Mouse (Mus musculus) heart, embryonic 11.5 days (tissue): ENCODE results near the gene Mcam. TPM values are rescaled to one million over a fixed set of nuclear protein-coding genes. Genes with fewer than 3 reads are reported as not detected.

ENCODE experiments used
- ATAC-seq: fragments of 200-750 bp; cut with Nextera tagmentation; replicated peaks from 2 replicates; pipeline ENCODE4 v1.8.0; 2017; ENCODE audit warnings: moderate library complexity; ENCODE audit not compliant: insufficient number of reproducible peaks, low FRiP score, low TSS enrichment
- H3K27ac ChIP-seq: fragments of 300-500 bp; sonication (generic); 2 replicates; pipeline ENCODE4 v1.5.1; 2014; ENCODE audit warnings: mild to moderate bottlenecking, low read depth, low read length
- H3K27me3 ChIP-seq: fragments of 300-500 bp; sonication (generic); 2 replicates; pipeline ENCODE4 v1.6.1; 2014; ENCODE audit warnings: mild to moderate bottlenecking, low read length, mixed read lengths; ENCODE audit not compliant: control insufficient read depth, insufficient read depth
- H3K36me3 ChIP-seq: fragments of 300-500 bp; sonication (generic); 2 replicates; pipeline ENCODE4 v1.6.1; 2014; ENCODE audit warnings: mild to moderate bottlenecking, low read length, moderate library complexity, mixed read lengths; ENCODE audit not compliant: control insufficient read depth, insufficient read depth
- H3K4me1 ChIP-seq: fragments of 300-500 bp; sonication (generic); 2 replicates; pipeline ENCODE4 v1.6.1; 2014; ENCODE audit warnings: low read length; ENCODE audit not compliant: control insufficient read depth, insufficient read depth
- H3K4me2 ChIP-seq: fragments of 300-500 bp; sonication (generic); 2 replicates; pipeline ENCODE4 v1.6.1; 2014; ENCODE audit warnings: mild to moderate bottlenecking, moderate library complexity
- H3K4me3 ChIP-seq: fragments of 300-500 bp; sonication (generic); 2 replicates; pipeline ENCODE4 v1.5.1; 2014; ENCODE audit warnings: low read depth, low read length
- H3K9ac ChIP-seq: fragments of 300-500 bp; sonication (generic); 2 replicates; pipeline ENCODE4 v1.6.1; 2014; ENCODE audit warnings: mild to moderate bottlenecking, low read depth, low read length, moderate library complexity
- H3K9me3 ChIP-seq: fragments of 300-500 bp; sonication (generic); replicated peaks from 2 replicates; pipeline ENCODE4 v1.6.1; 2016; ENCODE audit warnings: low read length; ENCODE audit not compliant: control insufficient read depth
- WGBS: fragments of 180-500 bp; shearing (Covaris S2); extraction: QIAGEN DNeasy Blood & Tissue Kit; methylation state at CpG from one replicate; pipeline ENCODE4 v1.1.7; 2014; ENCODE audit not compliant: insufficient replicate concordance; 5-methylcytosine and 5-hydroxymethylcytosine counted together
- polyA plus RNA-seq: library from polyadenylated mRNA; unstranded; fragments of >200 nt; fragmentation: Nextera tagmentation; extraction: Ambion mirVana; gene quantifications from 2 replicates; pipeline ENCODE4 v1.2.1, GENCODE M21; 2014

Gene Mcam
- polyA plus RNA-seq, 1 experiment from 2014 or later, result 86.2 TPM

DNA sequence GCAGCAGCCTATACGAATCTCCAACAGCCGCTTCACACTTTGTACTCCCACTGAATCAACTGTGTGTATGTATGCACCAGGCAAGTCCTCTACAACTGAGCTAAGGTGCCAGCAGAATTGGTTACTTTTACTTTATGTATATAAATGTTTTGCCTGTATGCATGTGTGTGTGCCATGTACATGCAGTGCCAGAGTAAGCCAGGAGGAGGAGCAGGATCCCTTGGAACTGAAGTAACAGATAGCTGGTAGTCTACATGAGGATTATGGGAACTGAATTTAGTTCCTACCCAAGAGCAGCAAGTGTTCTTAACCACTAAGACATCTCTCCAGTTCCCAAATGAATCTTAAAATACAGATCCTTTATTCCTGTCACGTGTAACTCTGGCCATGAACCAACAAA, 48.0 kb downstream of the Mcam start:
- Histone ChIP-seq H3K27ac (peak overlapping the region; percentile 50), H3K36me3 (peaks cover 3% of the 10 kb centered on the region; the same call in 1 of the 2 replicates), H3K9ac (no peak overlapping the region), H3K4me1 (peaks cover 17% of the 10 kb centered on the region), H3K9me3 (peaks cover 3% of the 10 kb centered on the region; the same call in 1 of the 2 replicates), H3K4me2 (no peak overlapping the region), H3K27me3 (no peaks in the 10 kb centered on the region), H3K4me3 (no peak overlapping the region)
- ATAC-seq, result no peak
- WGBS, result 89% methylated on average over 3 of the region's 3 CpGs

DNA sequence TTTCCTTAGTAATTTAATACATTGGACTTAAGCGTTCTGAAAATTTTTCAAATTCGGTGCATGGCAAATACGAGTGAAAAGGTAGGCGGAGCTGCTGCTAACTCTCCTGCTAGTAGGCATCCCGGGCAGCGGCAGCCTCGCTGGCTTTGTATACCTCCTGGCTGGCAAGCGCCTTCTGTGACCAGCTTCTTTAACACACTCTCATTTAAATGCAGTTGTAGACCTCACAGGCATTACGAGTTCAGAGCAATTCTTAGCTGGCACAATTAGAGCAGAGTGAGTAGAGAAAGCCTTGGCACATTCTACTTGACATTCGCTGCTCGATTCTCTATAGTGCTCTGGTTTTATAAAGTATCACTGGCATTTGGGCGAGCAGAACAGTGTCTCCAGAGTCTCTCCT, 54.0 kb downstream of the Mcam start:
- ATAC-seq, result no peak
- 81% methylated on average over 12 of the region's 12 CpGs for WGBS

GRCm38 (mm10) chr9:44191166-44191565, 56.9 kb downstream of the Mcam start:
- no peak overlapping the region for H3K4me3 ChIP-seq
- H3K4me1 ChIP-seq, result peaks cover 15% of the 10 kb centered on the region
- no peaks in the 10 kb centered on the region for H3K27me3 ChIP-seq
- no peak for ATAC-seq
- no peak overlapping the region for H3K4me2 ChIP-seq
- WGBS, result 76% methylated on average over 3 of the region's 3 CpGs
- no peaks in the 10 kb centered on the region for H3K36me3 ChIP-seq
- H3K9ac ChIP-seq, result no peak overlapping the region
- H3K27ac ChIP-seq, result no peak overlapping the region
- H3K9me3 ChIP-seq, result no peaks in the 10 kb centered on the region

More for the DNA sequence above, 54.0 kb downstream of the Mcam start:
- Histone ChIP-seq H3K27me3 (no peaks in the 10 kb centered on the region), H3K4me2 (no peak overlapping the region), H3K9me3 (no peaks in the 10 kb centered on the region), H3K9ac (no peak overlapping the region), H3K36me3 (no peaks in the 10 kb centered on the region), H3K4me1 (peaks cover 9% of the 10 kb centered on the region), H3K27ac (no peak overlapping the region), H3K4me3 (no peak overlapping the region)

DNA sequence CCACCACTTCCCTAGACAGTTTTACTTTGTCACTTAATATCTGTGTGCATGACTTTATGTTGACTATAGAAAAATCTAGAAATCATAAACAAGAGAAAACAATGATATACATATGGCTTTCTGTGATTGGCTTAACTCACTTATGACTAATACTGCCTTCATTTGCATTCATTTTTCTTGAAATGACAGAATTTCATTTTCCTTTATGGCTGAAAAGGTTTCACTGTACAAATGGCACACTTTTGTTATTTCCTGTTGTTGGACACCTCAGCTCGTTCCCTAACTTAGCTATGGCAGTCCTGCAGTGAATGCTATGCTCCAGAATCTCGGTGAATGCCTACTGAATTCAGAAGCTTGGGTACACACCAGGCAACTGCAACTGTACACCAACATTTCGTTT, 58.0 kb downstream of the Mcam start:
- H3K4me1 ChIP-seq, result peaks cover 15% of the 10 kb centered on the region
- H3K9ac ChIP-seq, result no peak overlapping the region
- no peak overlapping the region for H3K4me3 ChIP-seq
- H3K9me3 ChIP-seq, result no peaks in the 10 kb centered on the region
- H3K27ac ChIP-seq, result no peak overlapping the region
- 78% methylated on average over 3 of the region's 3 CpGs for WGBS
- no peak overlapping the region for H3K4me2 ChIP-seq
- H3K27me3 ChIP-seq, result no peaks in the 10 kb centered on the region
- ATAC-seq, result no peak
- no peaks in the 10 kb centered on the region for H3K36me3 ChIP-seq

Other genes starting within 250 kb of the Mcam start
- 0.86 and 0.90 TPM in 2 replicates for gene Thy1, start 91.1 kb upstream of the Mcam start, polyA plus RNA-seq
- gene Usp2, start 67.4 kb upstream of the Mcam start, polyA plus RNA-seq, result 51.3 and 53.8 TPM in 2 replicates
- gene Mfrp, start 32.7 kb upstream of the Mcam start, polyA plus RNA-seq, result 0.16 TPM in 1 of 2 replicates, not detected in the other
- gene C1qtnf5, start 27.2 kb upstream of the Mcam start, polyA plus RNA-seq, result 0.43 and 1.2 TPM in 2 replicates
- gene Gm49380, start 21.0 kb upstream of the Mcam start, polyA plus RNA-seq, result 0.28 TPM in 1 of 2 replicates, not detected in the other
- gene Rnf26, start 21.0 kb upstream of the Mcam start, polyA plus RNA-seq, result 35.2 and 38.2 TPM in 2 replicates
- 12.6 and 14.8 TPM in 2 replicates for gene Cbl, start 99.6 kb downstream of the Mcam start, polyA plus RNA-seq
- not detected in 2 replicates for gene Ccdc153, start 106.2 kb downstream of the Mcam start, polyA plus RNA-seq
- gene Pdzd3, start 117.0 kb downstream of the Mcam start, polyA plus RNA-seq, result not detected in 2 replicates
- gene Nlrx1, start 134.1 kb downstream of the Mcam start, polyA plus RNA-seq, result 3.6 and 4.9 TPM in 2 replicates
- 2.7 and 3.3 TPM in 2 replicates for gene Abcg4, start 154.1 kb downstream of the Mcam start, polyA plus RNA-seq
- gene Hinfp, start 171.2 kb downstream of the Mcam start, polyA plus RNA-seq, result 15.3 and 15.9 TPM in 2 replicates
- 4.7 and 7.1 TPM in 2 replicates for gene C2cd2l, start 185.8 kb downstream of the Mcam start, polyA plus RNA-seq
- gene Dpagt1, start 191.6 kb downstream of the Mcam start, polyA plus RNA-seq, result 40.2 and 46.3 TPM in 2 replicates
- gene H2afx, start 200.2 kb downstream of the Mcam start, polyA plus RNA-seq, result 199 and 232 TPM in 2 replicates
- gene Hmbs, start 209.8 kb downstream of the Mcam start, polyA plus RNA-seq, result 258 and 291 TPM in 2 replicates
- gene Vps11, start 227.2 kb downstream of the Mcam start, polyA plus RNA-seq, result 15.1 and 19.8 TPM in 2 replicates
- 18.2 and 19.4 TPM in 2 replicates for gene Hyou1, start 245.0 kb downstream of the Mcam start, polyA plus RNA-seq